In the genomic region with DNA sequence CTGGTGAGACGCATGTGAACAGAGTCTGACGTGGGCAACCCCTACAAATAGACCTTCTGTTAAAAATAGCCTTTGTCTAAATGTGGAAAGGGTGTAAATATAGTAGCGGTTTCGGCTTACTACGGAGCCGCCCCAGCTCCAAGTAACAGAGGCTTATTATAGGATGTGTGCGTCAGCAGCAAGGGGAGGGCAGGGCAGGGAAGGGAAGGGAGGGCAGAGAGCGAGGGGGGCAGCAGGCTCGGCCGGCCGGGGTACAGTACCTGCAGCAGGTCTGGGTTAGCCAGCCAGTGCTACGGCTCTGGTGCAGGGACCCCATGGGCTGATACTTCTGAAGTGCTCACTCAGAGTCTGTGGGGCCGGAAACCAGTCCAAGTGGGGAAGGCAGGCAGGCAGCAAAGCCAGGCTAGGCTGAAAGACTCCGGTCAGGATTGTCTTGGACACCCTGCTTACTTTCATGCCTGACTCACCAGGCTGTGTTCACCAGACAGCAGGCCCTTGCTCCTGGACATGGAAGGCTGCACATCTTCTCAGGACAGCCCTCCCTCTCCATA, we compare ENCODE assay signal across 8 mouse cellular contexts.
DNase-seq lines count a peak whose midpoint lies in the region; ATAC-seq and TF ChIP-seq lines count a peak whose summit lies in the region.

No protein-coding gene starts in this region.

- no peak for TF ChIP-seq POLR2A in cortical plate, adult 2 months (IDR thresholded peaks at IDR 0.05; ENCODE audit: extremely low read depth, insufficient read depth, low read length)

- no peaks in the 10 kb centered on the region for H3K27me3 ChIP-seq in intestine, embryonic 14.5 days (replicated peaks; ENCODE audit: control insufficient read depth, insufficient read depth, low read length)
- H3K27me3 ChIP-seq in stomach, embryonic 16.5 days (ENCODE audit: control insufficient read depth, insufficient read depth, low read length) = no peaks in the 10 kb centered on the region

- ATAC-seq in granulocyte monocyte progenitor cell, adult 5-6 weeks (replicated peaks; ENCODE audit: poor library complexity, severe bottlenecking) = peak; percentile 77
- ATAC-seq in intestine, embryonic 14.5 days (replicated peaks; ENCODE audit: low FRiP score, low TSS enrichment, low read depth) = 0 out of 2 replicates have a peak, but pooled peaks have one; percentile 36
- peak; percentile 84 for ATAC-seq in stomach, embryonic 16.5 days (ENCODE audit: insufficient read depth, low FRiP score)
- ATAC-seq in activated CD4-positive, CD25-positive, alpha-beta regulatory T cell, adult 4 months = no peak

- H3K4me1 ChIP-seq in cortical plate, adult 2 months (ENCODE audit: control insufficient read depth, insufficient read depth, low read length) = peaks cover 2% of the 10 kb centered on the region; the same call in 1 of the 2 replicates
- H3K4me1 ChIP-seq in intestine, embryonic 14.5 days (replicated peaks; ENCODE audit: control insufficient read depth, insufficient read depth, low read length) = no peaks in the 10 kb centered on the region
- no peaks in the 10 kb centered on the region for H3K4me1 ChIP-seq in stomach, embryonic 16.5 days (ENCODE audit: control insufficient read depth, insufficient read depth, low read length)

- peak overlapping the region; percentile 11 for H3K4me3 ChIP-seq in cortical plate, adult 2 months (ENCODE audit: insufficient read depth, low read length)
- H3K4me3 ChIP-seq in intestine, embryonic 14.5 days (ENCODE audit: low read depth, low read length) = peak overlapping the region; percentile 10; the same call in 1 of the 2 replicates
- H3K4me3 ChIP-seq in stomach, embryonic 16.5 days (replicated peaks; ENCODE audit: low read length) = peak overlapping the region; percentile 24

- peak overlapping the region; percentile 41 for H3K4me2 ChIP-seq in intestine, embryonic 14.5 days (ENCODE audit: low read length)
- H3K4me2 ChIP-seq in stomach, embryonic 16.5 days (ENCODE audit: low read depth, low read length) = peak overlapping the region; percentile 48

- no peak for TF ChIP-seq CTCF in cortical plate, adult 2 months (IDR thresholded peaks at IDR 0.05; ENCODE audit: extremely low read depth, insufficient read depth, low read length)

- H3K9me3 ChIP-seq in intestine, embryonic 14.5 days (ENCODE audit: control insufficient read depth, low read length) = no peaks in the 10 kb centered on the region
- no peaks in the 10 kb centered on the region for H3K9me3 ChIP-seq in stomach, embryonic 16.5 days (replicated peaks; ENCODE audit: control insufficient read depth, low read length)

- no peak overlapping the region for H3K9ac ChIP-seq in intestine, embryonic 14.5 days (ENCODE audit: low read length)
- H3K9ac ChIP-seq in stomach, embryonic 16.5 days (ENCODE audit: low read length) = peak overlapping the region; percentile 50; the same call in 1 of the 2 replicates

- H3K36me3 ChIP-seq in intestine, embryonic 14.5 days (ENCODE audit: control insufficient read depth, insufficient read depth, low read length) = no peaks in the 10 kb centered on the region
- H3K36me3 ChIP-seq in stomach, embryonic 16.5 days (ENCODE audit: control insufficient read depth, insufficient read depth, low read length) = no peaks in the 10 kb centered on the region

- DNase-seq in testis, postnatal 10 days (ENCODE audit: low spot score) = peak; percentile 45
- no peak for DNase-seq in testis, postnatal 14 days (ENCODE audit: low spot score)
- peak; percentile 58 for DNase-seq in intestine, embryonic 14.5 days (ENCODE audit: low spot score)
- DNase-seq in lung, postnatal 36 days = peak; percentile 3

- 0 out of 2 replicates have a peak overlapping the region, but pooled peaks have one; percentile 14 for H3K27ac ChIP-seq in cortical plate, adult 2 months (ENCODE audit: insufficient read depth, low read length)
- peak overlapping the region; percentile 33; the same call in 1 of the 2 replicates for H3K27ac ChIP-seq in intestine, embryonic 14.5 days (ENCODE audit: low read depth)
- H3K27ac ChIP-seq in stomach, embryonic 16.5 days (ENCODE audit: low read length) = peak overlapping the region; percentile 71

- WGBS in intestine, embryonic 14.5 days = 30% methylated on average over 14 of the region's 14 CpGs
- 29% methylated on average over 14 of the region's 14 CpGs for WGBS in stomach, embryonic 16.5 days

Comparison
In these comparisons a context has a peak if more than half of its experiments do, and no peak if none do; other contexts are left out.
1. H3K27ac ChIP-seq: peak in every context shown above with its lines; median percentile 71 in stomach, embryonic 16.5 days; 33 in intestine, embryonic 14.5 days; 14 in cortical plate, adult 2 months.